Mouse (Mus musculus) bone marrow macrophage, adult 2 months (primary cell): ENCODE measurements around the gene Nfe2.

Experiments
- CTCF ChIP-seq: IDR thresholded peaks from 2 replicates; pipeline ENCODE4 v1.5.1; 2012; ENCODE audit warnings: low read depth, mild to moderate bottlenecking, low read length, moderate library complexity
- POLR2A ChIP-seq: IDR thresholded peaks from 2 replicates; pipeline ENCODE4 v1.6.1; 2012; ENCODE audit warnings: mild to moderate bottlenecking, low read depth, low read length, borderline replicate concordance

DNA sequence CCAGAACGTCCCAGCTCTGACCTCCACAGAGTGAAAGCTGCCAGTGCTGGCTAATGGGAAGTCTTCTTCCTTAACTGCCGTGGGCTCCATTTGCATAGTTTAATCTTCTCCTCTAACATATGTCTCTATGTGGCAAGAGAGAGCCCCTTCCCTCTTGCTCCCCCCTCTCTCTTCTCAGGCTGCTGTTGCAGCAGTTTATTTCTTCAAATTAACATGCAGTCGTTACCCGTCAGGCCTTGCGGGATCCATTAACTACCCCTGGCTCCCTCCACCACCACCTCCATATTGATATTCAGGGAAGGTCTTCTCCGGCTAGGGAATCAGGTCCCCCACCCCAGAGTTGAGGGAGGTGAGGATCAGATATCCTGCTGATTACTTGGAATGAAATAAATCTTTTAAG lies 39.1 kb upstream of the Nfe2 start:
- TF ChIP-seq POLR2A (no peak), CTCF (no peak)
